Mouse (Mus musculus): Measurements from ENCODE around the gene Fndc1. TPM values are rescaled to one million over a fixed set of nuclear protein-coding genes. Genes with fewer than 3 reads are reported as not detected.

Fndc1 gene
- polyA plus RNA-seq, 1 experiment from 2014 or later: 0.76 TPM

- Histone ChIP-seq H3K4me2 (ENCODE audit: low read depth, severe bottlenecking) (no peak overlapping the region), H3K27me3 (ENCODE audit: control insufficient read depth, insufficient read depth, low read length) (no peaks in the 10 kb centered on the region), H3K4me3 (ENCODE audit: low read depth, low read length) (no peak overlapping the region), H3K9ac (ENCODE audit: low read length) (no peak overlapping the region), H3K9me3 (ENCODE audit: control insufficient read depth, low read length) (no peaks in the 10 kb centered on the region), H3K36me3 (ENCODE audit: control insufficient read depth, insufficient read depth, low read length) (no peaks in the 10 kb centered on the region), H3K27ac (replicated peaks; ENCODE audit: low read depth, low read length) (no peak overlapping the region), H3K4me1 (ENCODE audit: control insufficient read depth, insufficient read depth, low read length) (no peaks in the 10 kb centered on the region)
- 91% methylated on average over 12 of the region's 12 CpGs for WGBS
- no peak for DNase-seq (ENCODE audit: low spot score)
- no peak for ATAC-seq (ENCODE audit: insufficient number of reproducible peaks, low FRiP score, low TSS enrichment, low read depth)
Observed at GRCm38 (mm10) chr17:7840505-7841290, 13.6 kb upstream of the Fndc1 start.

- H3K36me3 ChIP-seq (ENCODE audit: control insufficient read depth, insufficient read depth, low read length): no peaks in the 10 kb centered on the region
- DNase-seq (ENCODE audit: low spot score) (peak; percentile 35), ATAC-seq (ENCODE audit: insufficient number of reproducible peaks, low FRiP score, low TSS enrichment, low read depth) (no peak)
- peak overlapping the region; percentile 65 for H3K4me2 ChIP-seq (ENCODE audit: low read depth, severe bottlenecking)
- H3K4me1 ChIP-seq (ENCODE audit: control insufficient read depth, insufficient read depth, low read length): no peaks in the 10 kb centered on the region
- no peaks in the 10 kb centered on the region for H3K9me3 ChIP-seq (ENCODE audit: control insufficient read depth, low read length)
- no peak overlapping the region for H3K9ac ChIP-seq (ENCODE audit: low read length)
- 15% methylated on average over 16 of the region's 16 CpGs for WGBS
- peaks cover 19% of the 10 kb centered on the region for H3K27me3 ChIP-seq (ENCODE audit: control insufficient read depth, insufficient read depth, low read length)
- H3K4me3 ChIP-seq (ENCODE audit: low read depth, low read length): peak overlapping the region; percentile 28; the same call in 1 of the 2 replicates
- H3K27ac ChIP-seq (replicated peaks; ENCODE audit: low read depth, low read length): no peak overlapping the region
Observed at GRCm38 (mm10) chr17:7827586-7827985, 484 bp upstream of the Fndc1 start.

GRCm38 (mm10) chr17:7825416-7825815 is 1.7 kb downstream of the Fndc1 start:
- H3K9ac ChIP-seq (ENCODE audit: low read length): no peak overlapping the region
- WGBS: 68% methylated on average over 9 of the region's 9 CpGs
- no peak overlapping the region for H3K4me3 ChIP-seq (ENCODE audit: low read depth, low read length)
- no peak for DNase-seq (ENCODE audit: low spot score)
- peaks cover 19% of the 10 kb centered on the region for H3K27me3 ChIP-seq (ENCODE audit: control insufficient read depth, insufficient read depth, low read length)
- H3K9me3 ChIP-seq (ENCODE audit: control insufficient read depth, low read length): no peaks in the 10 kb centered on the region
- no peaks in the 10 kb centered on the region for H3K36me3 ChIP-seq (ENCODE audit: control insufficient read depth, insufficient read depth, low read length)
- H3K4me1 ChIP-seq (ENCODE audit: control insufficient read depth, insufficient read depth, low read length): no peaks in the 10 kb centered on the region
- no peak overlapping the region for H3K4me2 ChIP-seq (ENCODE audit: low read depth, severe bottlenecking)
- H3K27ac ChIP-seq (replicated peaks; ENCODE audit: low read depth, low read length): no peak overlapping the region
- ATAC-seq (ENCODE audit: insufficient number of reproducible peaks, low FRiP score, low TSS enrichment, low read depth): no peak

GRCm38 (mm10) chr17:7821553-7822186 is 5.4 kb downstream of the Fndc1 start:
- Histone ChIP-seq H3K9ac (ENCODE audit: low read length) (no peak overlapping the region), H3K27me3 (ENCODE audit: control insufficient read depth, insufficient read depth, low read length) (peaks cover 7% of the 10 kb centered on the region), H3K36me3 (ENCODE audit: control insufficient read depth, insufficient read depth, low read length) (no peaks in the 10 kb centered on the region), H3K4me2 (ENCODE audit: low read depth, severe bottlenecking) (no peak overlapping the region), H3K4me1 (ENCODE audit: control insufficient read depth, insufficient read depth, low read length) (no peaks in the 10 kb centered on the region), H3K27ac (replicated peaks; ENCODE audit: low read depth, low read length) (no peak overlapping the region), H3K4me3 (ENCODE audit: low read depth, low read length) (no peak overlapping the region), H3K9me3 (ENCODE audit: control insufficient read depth, low read length) (no peaks in the 10 kb centered on the region)
- peak; percentile 78 for DNase-seq (ENCODE audit: low spot score)
- 21% methylated on average over 17 of the region's 17 CpGs for WGBS
- no peak for ATAC-seq (ENCODE audit: insufficient number of reproducible peaks, low FRiP score, low TSS enrichment, low read depth)

- Histone ChIP-seq H3K9ac (ENCODE audit: low read length) (no peak overlapping the region), H3K27me3 (ENCODE audit: control insufficient read depth, insufficient read depth, low read length) (no peaks in the 10 kb centered on the region), H3K4me1 (ENCODE audit: control insufficient read depth, insufficient read depth, low read length) (no peaks in the 10 kb centered on the region), H3K4me2 (ENCODE audit: low read depth, severe bottlenecking) (no peak overlapping the region), H3K9me3 (ENCODE audit: control insufficient read depth, low read length) (no peaks in the 10 kb centered on the region), H3K4me3 (ENCODE audit: low read depth, low read length) (no peak overlapping the region), H3K36me3 (ENCODE audit: control insufficient read depth, insufficient read depth, low read length) (no peaks in the 10 kb centered on the region), H3K27ac (replicated peaks; ENCODE audit: low read depth, low read length) (no peak overlapping the region)
- DNase-seq (ENCODE audit: low spot score) (no peak), ATAC-seq (ENCODE audit: insufficient number of reproducible peaks, low FRiP score, low TSS enrichment, low read depth) (no peak)
- 83% methylated on average over 7 of the region's 7 CpGs for WGBS
Observed at GRCm38 (mm10) chr17:7820176-7820575, 6.9 kb downstream of the Fndc1 start.

GRCm38 (mm10) chr17:7816602-7817001 is 10.5 kb downstream of the Fndc1 start:
- H3K27me3 ChIP-seq (ENCODE audit: control insufficient read depth, insufficient read depth, low read length): no peaks in the 10 kb centered on the region
- H3K4me3 ChIP-seq (ENCODE audit: low read depth, low read length): no peak overlapping the region
- DNase-seq (ENCODE audit: low spot score): no peak
- no peak for ATAC-seq (ENCODE audit: insufficient number of reproducible peaks, low FRiP score, low TSS enrichment, low read depth)
- no peak overlapping the region for H3K27ac ChIP-seq (replicated peaks; ENCODE audit: low read depth, low read length)
- H3K9ac ChIP-seq (ENCODE audit: low read length): no peak overlapping the region
- H3K4me2 ChIP-seq (ENCODE audit: low read depth, severe bottlenecking): no peak overlapping the region
- no peaks in the 10 kb centered on the region for H3K36me3 ChIP-seq (ENCODE audit: control insufficient read depth, insufficient read depth, low read length)
- 66% methylated on average over 2 of the region's 2 CpGs for WGBS
- H3K4me1 ChIP-seq (ENCODE audit: control insufficient read depth, insufficient read depth, low read length): no peaks in the 10 kb centered on the region
- H3K9me3 ChIP-seq (ENCODE audit: control insufficient read depth, low read length): no peaks in the 10 kb centered on the region

GRCm38 (mm10) chr17:7814433-7814832 is 12.7 kb downstream of the Fndc1 start:
- no peaks in the 10 kb centered on the region for H3K9me3 ChIP-seq (ENCODE audit: control insufficient read depth, low read length)
- H3K36me3 ChIP-seq (ENCODE audit: control insufficient read depth, insufficient read depth, low read length): no peaks in the 10 kb centered on the region
- no peak overlapping the region for H3K4me3 ChIP-seq (ENCODE audit: low read depth, low read length)
- H3K27me3 ChIP-seq (ENCODE audit: control insufficient read depth, insufficient read depth, low read length): no peaks in the 10 kb centered on the region
- WGBS: 64% methylated on average over 3 of the region's 3 CpGs
- DNase-seq (ENCODE audit: low spot score): no peak
- no peak overlapping the region for H3K27ac ChIP-seq (replicated peaks; ENCODE audit: low read depth, low read length)
- no peak overlapping the region for H3K9ac ChIP-seq (ENCODE audit: low read length)
- no peaks in the 10 kb centered on the region for H3K4me1 ChIP-seq (ENCODE audit: control insufficient read depth, insufficient read depth, low read length)
- H3K4me2 ChIP-seq (ENCODE audit: low read depth, severe bottlenecking): no peak overlapping the region
- ATAC-seq (ENCODE audit: insufficient number of reproducible peaks, low FRiP score, low TSS enrichment, low read depth): no peak

- no peak overlapping the region for H3K27ac ChIP-seq (replicated peaks; ENCODE audit: low read depth, low read length)
- no peaks in the 10 kb centered on the region for H3K27me3 ChIP-seq (ENCODE audit: control insufficient read depth, insufficient read depth, low read length)
- H3K36me3 ChIP-seq (ENCODE audit: control insufficient read depth, insufficient read depth, low read length): no peaks in the 10 kb centered on the region
- no peak overlapping the region for H3K4me2 ChIP-seq (ENCODE audit: low read depth, severe bottlenecking)
- no peak overlapping the region for H3K9ac ChIP-seq (ENCODE audit: low read length)
- 83% methylated on average over 2 of the region's 2 CpGs for WGBS
- H3K4me3 ChIP-seq (ENCODE audit: low read depth, low read length): no peak overlapping the region
- DNase-seq (ENCODE audit: low spot score) (no peak), ATAC-seq (ENCODE audit: insufficient number of reproducible peaks, low FRiP score, low TSS enrichment, low read depth) (no peak)
- no peaks in the 10 kb centered on the region for H3K4me1 ChIP-seq (ENCODE audit: control insufficient read depth, insufficient read depth, low read length)
- H3K9me3 ChIP-seq (ENCODE audit: control insufficient read depth, low read length): no peaks in the 10 kb centered on the region
Observed at GRCm38 (mm10) chr17:7808043-7808442, 19.1 kb downstream of the Fndc1 start.

Measured in limb, embryonic 11.5 days (tissue).